Mouse (Mus musculus): ENCODE data around the gene Ube2c. TPM values are rescaled to one million over a fixed set of nuclear protein-coding genes. Genes with fewer than 3 reads are reported as not detected.

Gene Ube2c
- polyA plus RNA-seq (2012; rRNA removed), result 38.6 and 43.3 TPM in 2 replicates

DNA sequence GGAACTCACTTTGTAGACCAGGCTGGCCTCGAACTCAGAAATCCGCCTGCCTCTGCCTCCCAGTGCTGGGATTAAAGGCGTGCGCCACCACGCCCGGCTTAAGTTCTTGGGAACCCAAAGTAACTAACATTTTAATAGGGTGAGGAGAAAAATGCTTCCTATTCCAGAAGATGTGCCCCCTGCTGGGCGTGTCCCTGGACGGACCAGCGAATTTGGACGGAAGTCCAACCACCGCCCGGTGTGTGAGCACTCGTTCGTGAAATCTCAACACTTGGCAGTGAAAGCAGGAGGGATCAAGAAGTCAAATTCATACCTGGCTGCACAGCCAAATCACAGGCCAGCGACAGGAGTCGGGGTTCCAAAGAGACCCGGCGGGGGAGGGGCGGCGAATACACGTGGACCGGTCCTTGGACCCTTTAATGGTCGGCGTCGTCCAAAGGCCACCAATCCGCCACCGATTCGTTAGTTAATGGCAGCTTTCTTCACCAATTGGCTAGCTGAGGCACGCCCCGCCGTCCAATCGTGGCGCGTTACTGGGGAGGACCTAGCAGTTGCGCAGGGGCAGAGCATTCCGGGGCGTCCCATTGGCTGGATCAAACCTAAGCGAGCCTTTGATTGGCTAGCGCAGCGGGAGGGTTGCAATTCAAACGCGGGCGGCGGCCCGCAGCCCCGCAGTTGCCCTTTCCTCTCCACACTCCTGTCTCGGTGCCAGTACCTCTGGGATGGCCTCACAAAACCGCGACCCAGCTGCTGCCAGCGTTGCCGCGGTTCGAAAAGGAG, at the start of gene Ube2c:
Gene Ube2c, plus strand, starts transcription at position 641 of the 780 bp plus-strand sequence.

DNA sequence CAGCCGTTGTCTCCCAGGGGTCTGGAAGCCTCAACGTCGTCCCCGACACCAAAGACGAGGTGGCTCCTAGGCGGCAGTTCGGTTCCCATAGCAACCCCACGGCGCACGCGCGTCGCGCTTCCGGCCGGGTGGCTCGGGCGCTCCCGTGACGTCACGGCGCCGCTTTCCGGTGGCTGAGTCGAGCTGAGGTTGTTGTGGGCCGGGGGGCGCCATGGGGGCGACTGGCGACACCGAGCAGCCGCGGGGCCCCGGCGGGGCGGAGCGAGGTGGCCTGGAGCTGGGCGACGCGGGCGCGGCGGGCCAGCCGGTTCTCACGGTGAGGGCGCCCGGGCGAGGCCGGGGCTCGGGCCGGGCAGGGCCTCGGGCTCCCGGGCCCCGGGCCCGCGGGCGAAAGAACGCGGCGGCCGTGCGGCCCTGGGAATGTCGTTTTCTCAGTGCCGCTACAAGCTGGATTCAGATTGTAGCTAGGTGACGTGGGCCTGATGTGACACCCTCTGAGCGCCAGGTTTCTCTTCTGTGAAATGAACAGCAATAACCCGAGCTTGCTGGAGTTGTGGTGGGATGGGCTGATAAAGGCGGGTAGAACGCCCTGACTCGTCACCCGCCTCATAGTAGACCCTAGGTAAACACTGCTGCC, 23.7 kb upstream of the Ube2c start, which contains the start of the genes Wfdc3 and Dnttip1:
Gene Wfdc3, minus strand, starts transcription at position 89 of the 637 bp plus-strand sequence.
Gene Dnttip1, plus strand, starts transcription at position 141 of the 637 bp plus-strand sequence.

DNA sequence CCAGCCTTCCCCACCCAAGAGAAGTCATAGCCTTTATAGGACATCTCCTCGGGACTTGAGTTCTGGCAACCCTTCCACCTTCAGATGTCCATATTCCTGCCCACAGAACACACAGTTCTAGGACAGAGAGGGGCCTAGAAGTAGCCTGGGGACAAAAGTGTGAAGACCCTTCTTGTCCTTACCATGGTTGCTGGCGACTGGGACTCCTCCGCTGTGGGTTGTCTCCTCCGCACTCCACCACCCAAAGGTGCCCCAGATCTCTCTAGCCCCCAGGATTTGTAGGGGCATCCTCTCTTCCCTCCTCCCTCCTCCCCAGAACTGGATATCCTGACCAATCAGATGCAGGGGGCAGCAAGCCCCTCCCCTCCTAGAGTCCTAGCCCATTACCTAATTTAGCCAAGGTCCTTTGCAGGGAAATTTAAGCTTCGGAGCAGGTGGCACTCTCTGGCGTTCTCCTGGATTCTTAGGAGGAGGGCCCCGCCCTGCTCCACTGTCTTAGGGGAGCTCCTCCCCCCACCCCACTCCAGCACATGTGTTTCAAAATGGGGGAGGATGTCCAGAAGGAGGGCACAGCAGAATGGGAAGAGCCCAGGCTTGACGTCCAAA, 9.9 kb downstream of the Ube2c start, which contains the start of gene Tnnc2:
Gene Tnnc2, minus strand, starts transcription at position 487 of the 606 bp plus-strand sequence.

DNA sequence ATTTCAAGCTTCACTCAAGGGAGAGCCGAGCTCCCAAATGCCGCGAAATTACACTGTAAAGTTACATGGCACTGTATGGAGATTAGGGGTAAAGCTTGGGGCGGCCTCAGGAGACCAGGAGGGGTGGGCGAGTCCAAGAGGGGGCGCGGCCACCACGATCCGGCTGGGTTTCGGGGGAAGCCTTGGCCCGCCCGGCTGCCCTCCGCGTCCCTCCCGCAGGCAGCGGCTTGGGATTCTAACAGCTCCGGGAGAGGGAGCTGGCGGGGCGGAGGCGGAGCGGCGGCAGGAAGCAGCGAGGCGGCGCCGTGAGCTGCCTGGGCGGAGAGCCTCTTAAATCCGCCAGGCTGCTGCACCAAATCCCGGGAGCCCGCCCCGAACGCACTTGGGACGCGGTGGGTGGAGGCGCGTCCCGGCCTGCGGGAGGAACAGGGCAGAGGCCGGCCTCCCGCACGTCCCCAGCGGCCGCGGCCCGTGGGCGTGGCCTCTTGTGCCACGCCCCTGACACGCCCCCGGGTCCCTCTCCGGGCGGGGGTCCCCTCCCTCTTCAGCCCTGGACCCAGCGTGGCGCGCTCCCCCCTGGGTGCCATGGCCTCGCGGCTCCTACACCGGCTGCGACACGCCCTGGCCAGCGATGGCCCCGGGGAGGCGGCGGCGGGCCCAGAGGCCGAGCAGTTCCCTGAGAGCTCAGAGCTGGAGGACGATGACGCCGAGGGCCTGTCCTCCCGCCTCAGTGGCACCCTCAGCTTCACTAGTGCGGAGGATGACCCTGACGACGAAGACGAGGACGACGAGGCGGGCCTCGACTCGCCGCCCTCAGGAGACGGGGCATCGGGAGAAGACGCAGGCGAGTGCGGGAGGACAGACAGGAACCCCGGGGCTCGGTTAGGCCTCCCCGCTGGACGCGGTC, 16.0 kb downstream of the Ube2c start, which contains the start of gene Snx21:
Gene Snx21, plus strand, starts transcription at position 343 of the 907 bp plus-strand sequence.

DNA sequence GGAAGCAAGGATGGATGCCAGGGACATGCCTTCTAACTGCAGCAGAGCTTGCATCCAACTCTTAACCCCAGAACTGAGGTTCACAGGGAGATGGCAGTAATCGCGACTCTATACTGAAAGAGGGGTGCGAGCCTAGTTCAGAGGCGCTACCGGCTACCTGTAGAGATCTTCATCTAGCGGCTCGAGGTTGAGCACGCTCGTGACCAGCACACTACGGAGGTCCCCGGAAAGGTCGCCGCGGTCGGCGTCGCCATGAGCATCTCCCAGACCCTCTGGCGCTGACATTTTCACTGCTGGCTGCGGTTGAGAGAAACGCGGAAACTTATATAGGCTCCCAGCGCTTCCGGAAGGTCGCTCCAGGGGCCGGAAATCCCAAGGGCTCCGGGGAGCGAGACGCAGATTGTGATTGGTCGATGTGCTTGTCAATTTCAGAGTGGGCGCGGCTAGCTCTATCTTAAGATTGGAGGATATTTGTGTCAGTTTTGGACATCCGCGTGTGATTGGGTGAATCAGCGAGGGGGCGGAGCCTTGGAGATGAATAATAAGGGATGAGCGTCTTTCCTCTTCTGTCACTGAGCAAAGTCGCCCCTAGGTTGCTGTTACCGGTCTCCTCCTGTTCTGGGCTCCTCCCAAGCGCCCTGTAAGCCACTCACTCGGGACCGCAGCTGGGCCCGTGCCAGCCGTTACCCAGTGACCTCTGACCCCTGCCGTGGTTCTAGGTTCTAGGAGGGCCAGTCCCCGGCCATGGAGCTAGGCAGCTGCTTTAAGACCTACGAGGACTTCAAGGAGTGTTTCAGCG, 35.0 kb downstream of the Ube2c start, which contains the start of the genes Acot8 and Zswim3:
Gene Acot8, minus strand, starts transcription at position 350 of the 799 bp plus-strand sequence.
Gene Zswim3, plus strand, starts transcription at position 566 of the 799 bp plus-strand sequence.

DNA sequence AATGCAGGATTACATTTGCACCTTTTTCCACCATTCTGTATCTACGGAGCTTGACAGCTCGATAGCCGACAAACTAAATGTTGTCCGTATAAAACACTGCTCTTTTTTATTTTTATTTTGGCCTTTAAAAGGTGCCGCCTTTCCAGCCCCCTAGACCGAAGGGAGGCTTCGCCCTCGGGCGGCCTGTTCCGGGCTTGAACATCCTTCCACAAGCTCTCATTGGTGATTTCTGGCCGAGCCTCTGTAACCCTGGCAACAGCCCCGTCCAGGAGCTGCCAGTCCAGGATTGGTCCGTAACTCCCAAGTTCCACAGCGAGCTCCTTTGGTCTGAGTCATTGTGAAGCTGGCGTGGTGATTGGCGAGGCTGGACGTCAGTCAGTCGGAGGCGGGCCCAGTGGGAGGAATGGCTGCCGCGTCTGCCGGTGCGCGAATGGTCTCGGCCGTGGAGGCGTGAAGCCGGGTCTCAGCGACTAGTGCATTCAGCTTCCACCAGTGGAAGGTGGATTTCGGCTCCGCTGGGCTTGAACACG, 53.0 kb downstream of the Ube2c start, which contains the start of gene Zswim1:
Gene Zswim1, plus strand, starts transcription at position 51 of the 530 bp plus-strand sequence.

Other genes with a start within 250 kb of the Ube2c start
- gene Wfdc2, start 207.5 kb upstream of the Ube2c start, polyA plus RNA-seq (2012; rRNA removed), result 2.1 and 3.3 TPM in 2 replicates
- gene Spint3, start 196.4 kb upstream of the Ube2c start, polyA plus RNA-seq (2012; rRNA removed), result not detected in 2 replicates
- 0.15 TPM in 1 of 2 replicates, not detected in the other for gene Wfdc6a, start 184.5 kb upstream of the Ube2c start, polyA plus RNA-seq (2012; rRNA removed)
- gene Eppin, start 176.3 kb upstream of the Ube2c start, polyA plus RNA-seq (2012; rRNA removed), result not detected in 2 replicates
- gene Wfdc6b, start 156.4 kb upstream of the Ube2c start, polyA plus RNA-seq (2012; rRNA removed), result not detected in 2 replicates
- not detected in 2 replicates for gene Wfdc8, start 156.3 kb upstream of the Ube2c start, polyA plus RNA-seq (2012; rRNA removed)
- gene Wfdc16, start 131.1 kb upstream of the Ube2c start, polyA plus RNA-seq (2012; rRNA removed), result not detected in 2 replicates
- gene Wfdc10, start 113.9 kb upstream of the Ube2c start, polyA plus RNA-seq (2012; rRNA removed), result 0.21 TPM in 1 of 2 replicates, not detected in the other
- not detected in 2 replicates for gene Wfdc9, start 113.3 kb upstream of the Ube2c start, polyA plus RNA-seq (2012; rRNA removed)
- not detected in 2 replicates for gene Wfdc11, start 95.8 kb upstream of the Ube2c start, polyA plus RNA-seq (2012; rRNA removed)
- gene Wfdc13, start 84.8 kb upstream of the Ube2c start, polyA plus RNA-seq (2012; rRNA removed), result not detected in 2 replicates
- not detected in 2 replicates for gene Spint4, start 71.4 kb upstream of the Ube2c start, polyA plus RNA-seq (2012; rRNA removed)
- gene Spint5, start 54.6 kb upstream of the Ube2c start, polyA plus RNA-seq (2012; rRNA removed), result not detected in 2 replicates
- gene Wfdc3, start 24.0 kb upstream of the Ube2c start, polyA plus RNA-seq (2012; rRNA removed), result 1.0 and 1.3 TPM in 2 replicates
- 51.1 and 51.2 TPM in 2 replicates for gene Dnttip1, start 23.9 kb upstream of the Ube2c start, polyA plus RNA-seq (2012; rRNA removed)
- 1.3 and 106 TPM in 2 replicates for gene Tnnc2, start 10.1 kb downstream of the Ube2c start, polyA plus RNA-seq (2012; rRNA removed)
- 47.2 TPM in 2 replicates for gene Snx21, start 15.9 kb downstream of the Ube2c start, polyA plus RNA-seq (2012; rRNA removed)
- 28.9 and 30.7 TPM in 2 replicates for gene Acot8, start 35.0 kb downstream of the Ube2c start, polyA plus RNA-seq (2012; rRNA removed)
- 9.1 and 9.4 TPM in 2 replicates for gene Zswim3, start 35.2 kb downstream of the Ube2c start, polyA plus RNA-seq (2012; rRNA removed)
- 8.7 and 11.1 TPM in 2 replicates for gene Zswim1, start 52.8 kb downstream of the Ube2c start, polyA plus RNA-seq (2012; rRNA removed)
- gene Spata25, start 58.6 kb downstream of the Ube2c start, polyA plus RNA-seq (2012; rRNA removed), result 0.12 TPM in 1 of 2 replicates, not detected in the other
- 116 TPM in 2 replicates for gene Ctsa, start 63.0 kb downstream of the Ube2c start, polyA plus RNA-seq (2012; rRNA removed)
- gene Neurl2, start 63.6 kb downstream of the Ube2c start, polyA plus RNA-seq (2012; rRNA removed), result 5.8 and 5.9 TPM in 2 replicates
- 45.2 and 48.1 TPM in 2 replicates for gene Pltp, start 87.8 kb downstream of the Ube2c start, polyA plus RNA-seq (2012; rRNA removed)
- gene Pcif1, start 109.4 kb downstream of the Ube2c start, polyA plus RNA-seq (2012; rRNA removed), result 46.2 and 47.4 TPM in 2 replicates
- 35.8 and 40.0 TPM in 2 replicates for gene Zfp335, start 141.9 kb downstream of the Ube2c start, polyA plus RNA-seq (2012; rRNA removed)
- 8.3 and 18.9 TPM in 2 replicates for gene Mmp9, start 170.9 kb downstream of the Ube2c start, polyA plus RNA-seq (2012; rRNA removed)
- 145 and 147 TPM in 2 replicates for gene Slc12a5, start 190.9 kb downstream of the Ube2c start, polyA plus RNA-seq (2012; rRNA removed)

All from central nervous system, embryonic 18 days (tissue).